Mouse (Mus musculus) CH12.LX (cell line): ENCODE data around the gene Tspan2. TPM values are rescaled to one million over a fixed set of nuclear protein-coding genes. Genes with fewer than 3 reads are reported as not detected.

Source experiments
- DNase-seq: peaks from one replicate; pipeline ENCODE4 v3.0.0-alpha.2; 2013; ENCODE audit errors: extremely low read depth
- H3K27ac ChIP-seq: 2 replicates; pipeline ENCODE4 v1.5.1; 2012; ENCODE audit warnings: low read depth, mild to moderate bottlenecking, control low read depth, moderate library complexity; ENCODE audit not compliant: insufficient read depth
- H3K27me3 ChIP-seq: replicated peaks from 2 replicates; pipeline ENCODE3; 2012; ENCODE audit warnings: inconsistent platforms
- H3K36me3 ChIP-seq, 2 experiments: replicated peaks in 1 of 2; 2 replicates each; pipeline versions ENCODE3 to v1.6.1; 2012; ENCODE audit warnings: inconsistent platforms in 1 of 2, low read length in 1 of 2, mild to moderate bottlenecking in 1 of 2, mixed read lengths in 1 of 2, moderate library complexity in 1 of 2; ENCODE audit not compliant: control insufficient read depth in 1 of 2, insufficient read depth in 1 of 2
- H3K4me1 ChIP-seq, 2 experiments: 2 replicates each; pipeline ENCODE4 v1.6.1; 2012; ENCODE audit warnings: inconsistent platforms in 1 of 2, moderate library complexity in 1 of 2; ENCODE audit not compliant: insufficient read depth in 2 of 2, control insufficient read depth in 1 of 2
- H3K4me2 ChIP-seq: 2 replicates; pipeline ENCODE4 v1.6.1; 2012; ENCODE audit warnings: low read depth, mild to moderate bottlenecking, control low read depth; ENCODE audit not compliant: poor library complexity, insufficient read depth, severe bottlenecking
- H3K4me3 ChIP-seq, 3 experiments: fragments of 150-350 bp in 1 of 3; sonication (generic) in 1 of 3; replicated peaks in 1 of 3; 2 replicates each; pipeline versions ENCODE3 to v1.5.1; 2011 to 2012; ENCODE audit warnings: low read depth in 2 of 3, low read length in 2 of 3, mild to moderate bottlenecking in 2 of 3, moderate library complexity in 2 of 3, control low read depth in 1 of 3, improper control_type of control experiment in 1 of 3, inconsistent platforms in 1 of 3, mixed read lengths in 1 of 3; ENCODE audit not compliant: poor library complexity in 1 of 3
- H3K79me2 ChIP-seq: replicated peaks from 2 replicates; pipeline ENCODE4 v1.6.1; 2012; ENCODE audit warnings: mild to moderate bottlenecking, moderate library complexity; ENCODE audit not compliant: control insufficient read depth, poor library complexity, insufficient read depth, severe bottlenecking; ENCODE audit errors: extremely low read depth
- H3K9ac ChIP-seq: 2 replicates; pipeline ENCODE4 v1.6.1; 2012; ENCODE audit warnings: low read depth, mild to moderate bottlenecking, control low read depth, moderate library complexity; ENCODE audit not compliant: insufficient read depth
- H3K9me3 ChIP-seq: replicated peaks from 2 replicates; pipeline ENCODE3; 2012; ENCODE audit warnings: low read length, inconsistent platforms, mixed read lengths
- BHLHE40 ChIP-seq: IDR thresholded peaks from 2 replicates; pipeline ENCODE4 v1.6.1; 2011; ENCODE audit warnings: mild to moderate bottlenecking, low read depth, low read length, improper control_type of control experiment
- CHD1 ChIP-seq: IDR thresholded peaks from 2 replicates; pipeline ENCODE4 v1.6.1; 2012; ENCODE audit warnings: low read depth, low read length, improper control_type of control experiment, inconsistent platforms
- CHD2 ChIP-seq: IDR thresholded peaks from 2 replicates; pipeline ENCODE4 v1.6.1; 2011; ENCODE audit warnings: low read length, improper control_type of control experiment
- CTCF ChIP-seq, 2 experiments: IDR thresholded peaks in 1 of 2; conservative IDR thresholded peaks in 1 of 2; 2 replicates each; pipeline ENCODE4 v1.5.1; 2011 to 2012; ENCODE audit warnings: low read depth in 2 of 2, low read length in 2 of 2, improper control_type of control experiment in 1 of 2, inconsistent platforms in 1 of 2, mild to moderate bottlenecking in 1 of 2, moderate library complexity in 1 of 2
- E2F4 ChIP-seq: IDR thresholded peaks from 2 replicates; pipeline ENCODE4 v1.6.1; 2011; ENCODE audit warnings: low read depth, low read length, improper control_type of control experiment; ENCODE audit not compliant: insufficient replicate concordance
- ELF1 ChIP-seq: IDR thresholded peaks from 2 replicates; pipeline ENCODE4 v1.6.1; 2014; ENCODE audit warnings: low read depth, mild to moderate bottlenecking, inconsistent platforms, low read length, improper control_type of control experiment
- EP300 ChIP-seq: IDR thresholded peaks from 2 replicates; pipeline ENCODE4 v1.6.1; 2011; ENCODE audit warnings: low read length, improper control_type of control experiment
- ETS1 ChIP-seq: conservative IDR thresholded peaks from 2 replicates; pipeline ENCODE4 v1.6.1; 2012; ENCODE audit warnings: low read depth, mild to moderate bottlenecking, inconsistent platforms, low read length, improper control_type of control experiment, moderate library complexity
- HCFC1 ChIP-seq: IDR thresholded peaks from 2 replicates; pipeline ENCODE4 v1.6.1; 2012; ENCODE audit warnings: low read depth, mild to moderate bottlenecking, inconsistent platforms, low read length, improper control_type of control experiment
- IRF4 ChIP-seq: IDR thresholded peaks from 2 replicates; pipeline ENCODE4 v1.6.1; 2014; ENCODE audit warnings: low read depth, mild to moderate bottlenecking, inconsistent platforms, low read length, improper control_type of control experiment
- JUN ChIP-seq: IDR thresholded peaks from 2 replicates; pipeline ENCODE4 v1.6.1; 2011; ENCODE audit warnings: low read depth, mild to moderate bottlenecking, low read length, improper control_type of control experiment, moderate library complexity; ENCODE audit not compliant: insufficient read depth
- MAX ChIP-seq: IDR thresholded peaks from 2 replicates; pipeline ENCODE4 v1.6.1; 2011; ENCODE audit warnings: low read length, improper control_type of control experiment
- MEF2A ChIP-seq: IDR thresholded peaks from 2 replicates; pipeline ENCODE4 v1.6.1; 2014; ENCODE audit warnings: low read depth, mild to moderate bottlenecking, inconsistent platforms, low read length, improper control_type of control experiment, borderline replicate concordance
- MXI1 ChIP-seq: IDR thresholded peaks from 2 replicates; pipeline ENCODE4 v1.6.1; 2011; ENCODE audit warnings: mild to moderate bottlenecking, low read depth, low read length, improper control_type of control experiment
- NRF1 ChIP-seq: IDR thresholded peaks from 2 replicates; pipeline ENCODE4 v1.6.1; 2014; ENCODE audit warnings: low read depth, mild to moderate bottlenecking, inconsistent platforms, low read length, improper control_type of control experiment, moderate library complexity
- POLR2A ChIP-seq: IDR thresholded peaks from 2 replicates; pipeline ENCODE4 v1.6.1; 2011; ENCODE audit warnings: low read depth, mild to moderate bottlenecking, improper control_type of control experiment, low read length
- POLR2AphosphoS2 ChIP-seq: IDR thresholded peaks from 2 replicates; pipeline ENCODE4 v1.6.1; 2011; ENCODE audit warnings: low read depth, low read length, improper control_type of control experiment
- RAD21 ChIP-seq: IDR thresholded peaks from 2 replicates; pipeline ENCODE4 v1.6.1; 2011; ENCODE audit warnings: low read depth, mild to moderate bottlenecking, low read length, improper control_type of control experiment, moderate library complexity
- SIN3A ChIP-seq: IDR thresholded peaks from 2 replicates; pipeline ENCODE4 v1.6.1; 2012; ENCODE audit warnings: low read length, improper control_type of control experiment, inconsistent platforms
- TBP ChIP-seq: conservative IDR thresholded peaks from 2 replicates; pipeline ENCODE4 v1.6.1; 2011; ENCODE audit warnings: low read depth, low read length, improper control_type of control experiment
- UBTF ChIP-seq: IDR thresholded peaks from 2 replicates; pipeline ENCODE4 v1.6.1; 2012; ENCODE audit warnings: low read depth, mild to moderate bottlenecking, inconsistent platforms, low read length, improper control_type of control experiment, moderate library complexity
- USF2 ChIP-seq: conservative IDR thresholded peaks from 2 replicates; pipeline ENCODE4 v1.6.1; 2011; ENCODE audit warnings: low read depth, low read length, improper control_type of control experiment
- ZC3H11A ChIP-seq: IDR thresholded peaks from 2 replicates; pipeline ENCODE4 v1.6.1; 2012; ENCODE audit warnings: low read depth, mild to moderate bottlenecking, inconsistent platforms, low read length, improper control_type of control experiment
- ZKSCAN1 ChIP-seq: IDR thresholded peaks from 2 replicates; pipeline ENCODE4 v1.6.1; 2012; ENCODE audit warnings: low read depth, inconsistent platforms, low read length, improper control_type of control experiment, borderline replicate concordance
- ZMIZ1 ChIP-seq: IDR thresholded peaks from 2 replicates; pipeline ENCODE4 v1.6.1; 2012; ENCODE audit warnings: low read depth, mild to moderate bottlenecking, inconsistent platforms, low read length, improper control_type of control experiment
- ZNF384 ChIP-seq: IDR thresholded peaks from 2 replicates; pipeline ENCODE4 v1.6.1; 2012; ENCODE audit warnings: low read depth, low read length, improper control_type of control experiment, inconsistent platforms
- dilution Hi-C: fragments of 300-500 bp; cut with MboI; formaldehyde crosslinking; loops from 2 replicates; pipeline ENCODE4 v1.14.3; 2020; ENCODE audit warnings: low sequenced_read_pairs; ENCODE audit not compliant: extremely low pct_unique_long_range_greater_than_20kb, extremely low pct_ligation_motif_present
- in situ Hi-C: fragments of 300-500 bp; cut with MboI; formaldehyde crosslinking; loops from 3 replicates; pipeline ENCODE4 v1.14.3; 2019; ENCODE audit warnings: low sequenced_read_pairs, low pct_ligation_motif_present, low pct_unique_long_range_greater_than_20kb, mixed read lengths
- polyA plus RNA-seq: library from polyadenylated mRNA; unstranded; fragments of >175 nt; gene quantifications from 2 replicates; pipeline ENCODE4 v1.2.1, GENCODE M21; 2012; ENCODE audit warnings: low read depth; ENCODE audit not compliant: insufficient read length
- total RNA-seq, 2 experiments: library from RNA; depleted of rRNA; stranded (reverse); fragments of 300-350 nt in 1 of 2; fragments of >200 nt in 1 of 2; gene quantifications; 2 replicates each; pipeline ENCODE4 v1.2.3; 2012 to 2014

The Tspan2 gene
- total and polyA plus RNA-seq, 3 experiments: 1.4 to 4.5 (median 2.8) TPM

GRCm38 (mm10) chr3:102751536-102751935 lies 17.2 kb downstream of the Tspan2 start:
- Histone ChIP-seq H3K4me3 (no peak overlapping the region), H3K79me2 (no peaks in the 10 kb centered on the region), H3K27me3 (no peaks in the 10 kb centered on the region), H3K9ac (no peak overlapping the region), H3K4me2 (no peak overlapping the region), H3K4me1 (peaks cover 13 to 41% of the 10 kb centered on the region in 2 experiments), H3K36me3 (peaks cover 0 to 3% of the 10 kb centered on the region in 2 experiments), H3K27ac (no peak overlapping the region), H3K9me3 (no peaks in the 10 kb centered on the region)
- dilution Hi-C loops: no loop called here
- DNase-seq: no peak
- TF ChIP-seq SIN3A (no peak), MEF2A (no peak), ZC3H11A (no peak), CHD2 (no peak), NRF1 (no peak), TBP (no peak), EP300 (no peak), RAD21 (no peak), CTCF (conservative IDR thresholded peaks at IDR 0.05 in 1 of 2, IDR thresholded peaks at IDR 0.05 in 1 of 2; ENCODE audit: low read depth in 2 of 2, low read length in 2 of 2) (no peak), MXI1 (no peak), CHD1 (no peak), ZNF384 (no peak), MAX (no peak), POLR2A (no peak), POLR2AphosphoS2 (no peak)
- in situ Hi-C loops: no loop called here

DNA sequence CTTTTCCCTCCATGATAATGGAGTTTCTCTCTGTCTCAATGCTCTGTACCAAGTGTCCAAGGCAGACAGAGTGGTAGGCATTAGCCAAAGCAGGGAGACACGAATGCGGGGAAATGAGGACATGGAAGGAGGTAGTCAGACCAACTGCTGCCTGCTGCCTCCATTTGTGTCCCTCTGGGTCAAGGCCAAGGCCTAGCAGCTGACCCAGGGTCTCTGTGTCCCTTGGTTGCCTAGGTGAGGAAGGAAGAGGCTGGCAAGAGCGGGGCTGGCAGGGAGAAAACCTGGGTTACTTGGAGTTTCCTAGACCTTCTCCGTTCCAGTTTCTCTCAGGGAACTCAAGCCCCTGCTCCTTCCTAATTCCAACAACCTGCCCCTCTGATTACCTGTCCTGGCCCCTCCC lies 17.7 kb downstream of the Tspan2 start:
- no peak for DNase-seq
- H3K4me3 ChIP-seq: no peak overlapping the region
- no peak overlapping the region for H3K27ac ChIP-seq
- no peaks in the 10 kb centered on the region for H3K79me2 ChIP-seq
- no peak for TF ChIP-seq MAX
- no peak for TF ChIP-seq UBTF
- TF ChIP-seq TBP: no peak
- TF ChIP-seq USF2: no peak
- no peak for TF ChIP-seq ZKSCAN1
- TF ChIP-seq HCFC1: no peak
- no peak for TF ChIP-seq CTCF (conservative IDR thresholded peaks at IDR 0.05 in 1 of 2, IDR thresholded peaks at IDR 0.05 in 1 of 2; ENCODE audit: low read depth in 2 of 2, low read length in 2 of 2)
- TF ChIP-seq E2F4: no peak
- no peak for TF ChIP-seq NRF1
- TF ChIP-seq BHLHE40: no peak
- no peak for TF ChIP-seq JUN
- TF ChIP-seq RAD21: no peak
- no peak for TF ChIP-seq ELF1
- no peak for TF ChIP-seq IRF4
- no peak for TF ChIP-seq ZMIZ1
- TF ChIP-seq ETS1: no peak
- TF ChIP-seq, all 38 proteins: peak for 0
- peaks cover 0 to 3% of the 10 kb centered on the region in 2 experiments for H3K36me3 ChIP-seq
- H3K4me1 ChIP-seq: peaks cover 16 to 45% of the 10 kb centered on the region in 2 experiments
- dilution Hi-C loops: no loop called here
- in situ Hi-C loops: no loop called here
- H3K4me2 ChIP-seq: no peak overlapping the region
- no peaks in the 10 kb centered on the region for H3K9me3 ChIP-seq
- no peaks in the 10 kb centered on the region for H3K27me3 ChIP-seq
- H3K9ac ChIP-seq: no peak overlapping the region
